Comparison of ENCODE assay signal across 9 mouse cellular contexts in the genomic region with DNA sequence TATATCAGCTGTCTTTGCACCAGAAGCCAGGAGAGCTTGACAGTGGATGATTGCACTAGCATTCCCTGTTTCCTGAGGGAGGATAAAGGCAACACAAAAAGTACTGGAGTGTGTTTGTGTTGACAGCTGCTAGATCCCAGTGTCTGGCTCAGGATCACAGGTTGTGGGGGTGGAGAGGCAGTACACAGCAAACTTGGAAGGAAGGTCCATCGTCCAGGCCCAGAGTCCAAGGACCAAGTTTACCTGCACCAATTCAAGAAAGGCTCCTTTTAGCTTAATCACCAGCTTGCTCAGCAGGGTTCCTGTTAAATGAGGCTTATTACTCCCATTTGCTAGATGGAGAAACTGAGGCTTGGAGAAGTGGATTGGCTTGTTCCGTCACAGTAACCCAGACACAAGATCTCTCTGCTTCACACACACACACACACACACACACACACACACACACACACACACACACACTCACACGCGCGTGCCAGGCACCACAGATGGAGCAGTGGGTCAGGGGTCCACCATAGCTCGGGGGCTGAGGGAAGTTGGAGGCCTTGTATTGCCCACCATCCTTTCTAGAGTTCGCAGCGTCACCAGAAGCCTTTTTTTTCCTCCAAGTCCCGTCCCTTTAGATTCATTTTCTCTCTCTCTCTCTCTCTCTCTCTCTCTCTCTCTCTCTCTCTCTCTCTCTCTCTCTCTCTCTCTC. TPM values are rescaled to one million over a fixed set of nuclear protein-coding genes. Genes with fewer than 3 reads are reported as not detected.
DNase-seq lines count a peak whose midpoint lies in the region; ATAC-seq lines count a peak whose summit lies in the region.
"Had no signal": no experiment of that assay in that cellular context is flagged by ENCODE, and none has a peak within 500 bp of the region (broad histone marks: within the 10 kb centered on the region; RNA-seq: fewer than 3 reads in every experiment).

No protein-coding gene starts in this region.

- peak overlapping the region; percentile 87 for H3K27ac ChIP-seq in hindbrain, embryonic 10.5 days
- H3K27ac ChIP-seq in neural tube, embryonic 13.5 days (replicated peaks): peak overlapping the region; percentile 89

- peak overlapping the region; percentile 58 for H3K4me2 ChIP-seq in neural tube, embryonic 13.5 days

- no peaks in the 10 kb centered on the region for H3K36me3 ChIP-seq in hindbrain, embryonic 10.5 days
- H3K36me3 ChIP-seq in neural tube, embryonic 13.5 days: no peaks in the 10 kb centered on the region

- peaks cover 34% of the 10 kb centered on the region for H3K27me3 ChIP-seq in hindbrain, embryonic 10.5 days (ENCODE audit: insufficient read depth, poor library complexity, severe bottlenecking)
- no peaks in the 10 kb centered on the region; the same call in 1 of the 2 replicates for H3K27me3 ChIP-seq in neural tube, embryonic 13.5 days

- H3K9me3 ChIP-seq in hindbrain, embryonic 10.5 days: no peaks in the 10 kb centered on the region
- H3K9me3 ChIP-seq in neural tube, embryonic 13.5 days: no peaks in the 10 kb centered on the region

- WGBS in hindbrain, embryonic 10.5 days: 34% methylated on average over 9 of the region's 9 CpGs
- WGBS in neural tube, embryonic 13.5 days: 23% methylated on average over 9 of the region's 9 CpGs

- ATAC-seq in neural tube, embryonic 13.5 days (ENCODE audit: low read depth): peak; percentile 44; the same call in 1 of the 2 replicates

- intact Hi-C loops in left cerebral cortex, postnatal 4 days (cut with DNase I): no loop called here

- H3K9ac ChIP-seq in neural tube, embryonic 13.5 days: peak overlapping the region; percentile 61

- peaks cover 22% of the 10 kb centered on the region for H3K4me1 ChIP-seq in hindbrain, embryonic 10.5 days (replicated peaks)
- peaks cover 57% of the 10 kb centered on the region for H3K4me1 ChIP-seq in neural tube, embryonic 13.5 days (replicated peaks)

- peak overlapping the region; percentile 61 for H3K4me3 ChIP-seq in hindbrain, embryonic 10.5 days
- H3K4me3 ChIP-seq in neural tube, embryonic 13.5 days: peak overlapping the region; percentile 40

- peak; percentile 11 for DNase-seq in left cerebral cortex, postnatal 4 days
- DNase-seq in left cerebral cortex, adult 11 months (ENCODE audit: low spot score): no peak
- peak; percentile 15 for DNase-seq in hindbrain, embryonic 10.5 days (ENCODE audit: low spot score)
- DNase-seq in kidney, postnatal 25 days: peak; percentile 73 to 85
- DNase-seq in cerebellum, adult 11 months: no peak
- no peak for DNase-seq in layer of hippocampus, postnatal 14 days (ENCODE audit: low spot score in 2 of 2)
- DNase-seq in ovary, postnatal 10 days (ENCODE audit: low spot score): no peak

RNA-seq across cellular contexts. Expression of a gene that starts 45.3 kb away (rescaled TPM):
- not detected for total RNA-seq in left cerebral cortex, postnatal 4 days (2021)
- polyA plus RNA-seq in hindbrain, embryonic 10.5 days (2016; fragmentation: Nextera tagmentation; extraction: Ambion mirVana): 10.2 and 23.7 TPM in 2 replicates
- 53.2 and 58.0 TPM in 2 replicates for polyA plus RNA-seq in neural tube, embryonic 13.5 days (2015; fragmentation: Nextera tagmentation; extraction: Ambion mirVana)
- not detected for total RNA-seq in layer of hippocampus, postnatal 14 days (2021)
- total RNA-seq: layer of hippocampus, adult 8-10 months had no signal

Comparison
In these comparisons a context has a peak if more than half of its experiments do, and no peak if none do; other contexts are left out.
1. DNase-seq: peak in left cerebral cortex, postnatal 4 days (single experiment), hindbrain, embryonic 10.5 days (single experiment) and kidney, postnatal 25 days (2 of 2); none in left cerebral cortex, adult 11 months (single experiment), cerebellum, adult 11 months (single experiment), layer of hippocampus, postnatal 14 days (0 of 2) and ovary, postnatal 10 days (single experiment).